Mouse (Mus musculus) ES-Bruce4 (cell line): ENCODE measurements at regions not wholly inside any gene's neighbourhood (a gene's known extent, or its start where the extent isn't known, plus 50 kb on each side); places are given as distances from the start of the nearest gene placed in this dataset.

Experiments used
- CTCF ChIP-seq: IDR thresholded peaks from one replicate; pipeline ENCODE4 v1.8.1; 2011; ENCODE audit warnings: low read depth, low read length
- POLR2A ChIP-seq: IDR thresholded peaks from one replicate; pipeline ENCODE4 v1.8.1; 2011; ENCODE audit warnings: low read length; ENCODE audit not compliant: insufficient read depth

DNA sequence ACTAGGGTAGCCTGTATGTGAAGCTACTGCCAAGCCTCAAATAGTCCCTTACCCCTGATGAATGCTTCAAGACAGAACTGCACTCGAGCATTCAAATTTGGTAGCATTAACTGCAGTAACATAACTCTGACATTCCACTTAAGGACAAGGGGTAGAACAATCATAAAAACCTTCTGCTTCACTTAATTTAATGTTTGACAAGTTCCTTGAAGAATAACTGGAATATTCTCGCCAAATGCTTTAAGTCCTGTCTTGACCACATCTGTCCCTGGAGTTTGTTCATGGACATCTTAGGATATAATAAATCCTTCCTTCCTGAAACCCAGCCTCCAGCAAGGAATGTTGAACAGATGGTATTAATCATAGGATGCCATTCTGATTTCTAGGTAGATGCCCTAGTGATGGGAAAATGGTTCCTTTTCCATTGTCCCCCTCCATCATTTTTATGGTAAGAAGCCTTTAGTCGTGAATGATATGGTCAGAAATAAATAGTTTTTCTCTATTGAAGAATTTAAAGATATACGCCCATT is 154.7 kb upstream of the Gm15217 start:
- TF ChIP-seq CTCF = no peak
- no peak for TF ChIP-seq POLR2A
